Mouse (Mus musculus) frontal cortex, adult 2 months (tissue): Measurements from ENCODE around the gene Cyren. TPM values are rescaled to one million over a fixed set of nuclear protein-coding genes. Genes with fewer than 3 reads are reported as not detected.

Source experiments
- DNase-seq, 2 experiments: peaks; one replicate each; pipeline ENCODE4 v3.0.0; 2022; ENCODE audit warnings: low spot score in 1 of 2; ENCODE audit errors: extremely low spot score in 1 of 2
- polyA plus RNA-seq: library from polyadenylated mRNA; depleted of rRNA; stranded (reverse); fragments of >200 nt; gene quantifications from 2 replicates; pipeline ENCODE4 v1.2.3, GENCODE M21; 2012

Gene Cyren
- polyA plus RNA-seq, 1 experiment, result 6.5 TPM

DNA sequence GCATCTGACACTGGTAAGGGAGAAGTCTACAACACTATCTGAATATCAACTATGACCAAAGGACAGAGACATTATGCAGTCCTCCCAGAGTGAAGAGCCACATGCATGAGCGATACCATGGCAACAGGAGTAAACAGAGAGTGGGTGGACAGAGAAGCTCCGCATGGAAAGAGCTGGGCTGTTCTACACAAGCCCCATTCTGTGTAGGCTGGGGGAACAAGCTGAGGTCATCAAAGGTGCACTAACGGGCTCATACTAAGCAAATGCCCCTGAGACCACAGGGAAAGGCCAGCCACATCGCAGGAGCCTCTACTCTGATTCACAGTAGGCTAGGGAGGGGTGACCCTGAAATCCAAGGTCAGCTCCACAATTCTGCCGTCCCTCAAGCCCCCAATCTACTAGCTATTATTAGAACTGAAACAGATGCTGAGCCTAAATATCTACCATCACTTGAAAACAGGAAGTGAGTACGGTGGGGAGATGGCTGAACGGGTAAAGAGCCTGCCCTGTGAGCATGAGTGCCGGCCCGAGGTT lies 24.1 kb upstream of the Cyren start:
- no peak for DNase-seq

DNA sequence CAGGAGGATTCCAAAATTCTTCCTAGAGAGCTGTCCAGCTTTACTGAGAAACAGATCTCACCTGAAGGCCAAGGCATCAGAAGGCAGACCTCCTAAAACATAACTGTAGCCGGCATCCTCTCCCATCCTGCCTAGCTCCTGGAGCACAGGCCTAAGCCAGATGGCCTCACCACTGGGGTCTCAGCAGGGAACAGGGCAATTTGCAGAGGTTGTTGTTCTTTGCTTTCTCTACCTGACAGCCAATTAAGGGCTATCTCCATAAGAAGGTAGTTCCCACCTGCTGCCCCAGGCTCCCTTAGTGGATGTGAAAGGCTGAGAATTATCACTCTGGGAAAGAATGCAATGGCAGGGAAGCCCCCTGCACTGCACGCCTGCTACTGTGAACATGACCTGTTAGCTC lies 23.1 kb upstream of the Cyren start:
- DNase-seq, result no peak

DNA sequence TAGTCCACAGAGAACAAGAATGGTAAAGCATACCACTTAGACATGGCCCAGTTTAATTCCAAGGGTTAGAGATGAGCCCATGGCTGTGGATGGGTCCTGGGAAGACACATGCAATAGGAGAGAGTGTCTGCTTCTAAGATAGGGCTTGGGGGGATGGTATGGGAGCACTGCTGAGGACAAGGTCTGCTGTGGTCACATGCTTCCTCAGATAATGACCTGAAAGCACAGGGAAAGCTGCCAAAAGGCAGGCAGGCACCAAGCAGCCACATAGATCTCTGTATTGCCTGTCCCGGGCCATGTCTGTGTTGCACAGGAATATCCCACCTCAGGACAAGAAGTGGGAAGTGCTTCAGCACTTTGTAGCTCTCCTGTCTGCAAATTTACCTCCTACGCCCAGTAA lies 21.3 kb upstream of the Cyren start:
- DNase-seq, result no peak

DNA sequence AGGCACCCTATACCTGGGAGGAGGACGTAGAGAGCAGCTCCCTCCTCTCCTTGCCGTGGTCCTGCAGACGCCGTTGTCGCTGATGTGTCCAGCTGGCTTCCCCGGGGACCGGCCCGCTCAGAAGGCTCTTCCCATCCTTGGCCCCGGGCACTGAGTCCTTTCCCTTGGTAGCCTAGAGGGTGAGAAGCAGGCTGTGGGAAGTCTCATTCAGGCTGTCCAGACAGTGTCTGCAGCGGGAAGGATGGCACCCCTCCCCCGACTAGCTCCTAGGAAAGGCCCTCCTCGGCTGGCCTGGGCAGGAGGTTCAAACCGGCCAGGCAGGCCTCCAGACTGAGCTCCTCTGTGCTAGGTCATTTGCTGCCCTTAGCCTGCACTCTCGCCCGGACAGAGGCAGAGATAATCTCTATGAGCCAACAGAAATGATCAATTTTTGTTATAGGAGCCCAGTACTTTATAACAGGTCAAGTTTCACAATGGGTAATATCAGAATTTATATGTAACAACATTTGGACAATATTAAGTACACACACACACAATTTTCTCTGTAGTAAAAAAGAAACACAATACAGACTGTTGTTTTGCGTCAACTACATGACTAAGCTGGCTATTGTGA lies 18.4 kb upstream of the Cyren start:
- DNase-seq, result no peak

DNA sequence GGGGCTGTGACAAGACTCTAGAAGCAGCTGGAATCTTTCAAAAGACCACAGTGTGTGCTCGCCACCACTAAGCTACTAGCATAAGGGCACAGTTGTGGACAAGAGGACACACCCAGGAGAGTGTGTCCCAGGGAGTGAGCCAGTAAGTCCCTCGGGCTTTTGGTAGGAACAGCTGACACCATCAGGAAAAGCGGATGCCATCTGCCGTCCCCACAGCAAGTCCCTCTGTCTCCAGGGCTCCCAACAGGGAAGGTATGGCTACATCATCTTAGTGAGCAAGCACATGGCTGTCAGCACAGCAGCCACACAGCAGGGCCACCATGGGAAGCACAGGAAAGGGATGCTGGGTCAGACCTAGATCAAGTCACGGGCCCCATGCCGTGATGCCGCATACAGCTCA lies 17.7 kb upstream of the Cyren start:
- no peak for DNase-seq

DNA sequence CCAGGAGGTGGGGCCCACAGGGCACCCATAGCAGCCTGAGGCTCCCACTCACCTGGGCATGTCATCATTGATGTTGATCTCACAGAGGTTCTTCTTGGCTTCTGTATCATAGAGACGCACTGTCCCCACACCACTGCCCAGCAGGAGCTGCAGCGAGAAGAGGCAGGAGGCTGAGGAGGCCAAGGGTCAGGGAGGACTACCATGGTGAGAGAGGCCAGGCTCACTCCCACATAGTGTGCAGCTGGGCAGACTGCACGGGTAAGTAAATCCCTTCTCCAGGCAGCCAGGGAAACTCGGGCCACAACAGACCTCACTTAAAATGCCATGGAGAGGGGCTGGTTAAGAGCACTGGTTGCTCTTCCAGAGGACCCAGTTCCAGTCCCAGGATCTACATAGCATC lies 11.3 kb upstream of the Cyren start:
- DNase-seq, result no peak

DNA sequence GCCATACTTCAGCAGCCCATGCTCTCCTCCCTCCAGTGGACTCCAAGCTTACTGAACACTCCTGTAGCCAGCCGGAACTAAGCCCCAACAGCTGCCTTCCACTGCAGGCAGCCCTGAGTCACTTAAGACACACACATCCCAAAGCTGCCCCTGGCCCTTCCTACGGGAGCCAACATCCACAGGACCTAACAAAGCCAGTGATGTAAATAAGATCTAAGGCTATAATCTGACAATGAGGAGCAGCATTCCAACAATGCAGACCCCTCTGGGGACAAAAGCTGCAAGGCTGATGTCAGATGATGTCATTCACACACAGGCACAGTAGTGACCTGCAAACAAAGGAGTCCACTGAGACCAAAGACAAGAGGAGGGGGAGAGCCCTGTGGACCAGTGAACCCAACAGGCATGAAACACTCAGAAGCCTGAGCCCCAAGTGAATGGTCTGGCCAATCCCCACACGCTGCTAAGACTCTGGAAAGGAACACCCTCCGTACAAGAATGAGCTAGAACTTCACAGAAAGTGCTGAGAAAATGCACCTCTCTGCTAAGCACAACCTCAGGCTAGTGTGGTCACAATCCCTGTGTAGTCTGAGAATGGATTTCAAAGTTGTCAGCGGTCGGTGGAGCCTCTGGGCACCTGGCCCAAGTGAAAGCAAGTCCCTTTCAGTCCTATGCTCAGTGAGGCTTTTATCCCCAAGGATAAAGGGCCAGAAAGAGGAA lies 9.4 kb upstream of the Cyren start:
- DNase-seq, result no peak

DNA sequence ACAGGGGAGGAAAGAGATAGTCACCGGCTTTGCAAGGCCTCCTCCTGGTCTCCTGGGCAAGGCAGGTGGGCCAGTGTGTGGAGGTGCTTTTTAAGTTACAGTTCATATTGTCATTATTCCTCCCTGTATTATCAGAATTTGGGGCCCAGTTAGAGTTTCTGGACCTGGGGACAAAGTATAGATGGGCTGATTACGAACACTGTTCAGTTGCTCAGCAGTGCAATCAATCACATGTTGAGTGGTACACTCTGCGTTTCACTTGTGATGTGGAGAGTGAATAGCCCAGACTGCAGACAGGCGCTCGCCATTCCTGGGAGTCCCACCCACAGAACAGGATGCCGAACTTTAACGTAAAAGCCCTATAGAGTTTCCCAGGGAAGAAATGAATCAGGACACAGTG lies 6.9 kb upstream of the Cyren start:
- DNase-seq, result no peak

DNA sequence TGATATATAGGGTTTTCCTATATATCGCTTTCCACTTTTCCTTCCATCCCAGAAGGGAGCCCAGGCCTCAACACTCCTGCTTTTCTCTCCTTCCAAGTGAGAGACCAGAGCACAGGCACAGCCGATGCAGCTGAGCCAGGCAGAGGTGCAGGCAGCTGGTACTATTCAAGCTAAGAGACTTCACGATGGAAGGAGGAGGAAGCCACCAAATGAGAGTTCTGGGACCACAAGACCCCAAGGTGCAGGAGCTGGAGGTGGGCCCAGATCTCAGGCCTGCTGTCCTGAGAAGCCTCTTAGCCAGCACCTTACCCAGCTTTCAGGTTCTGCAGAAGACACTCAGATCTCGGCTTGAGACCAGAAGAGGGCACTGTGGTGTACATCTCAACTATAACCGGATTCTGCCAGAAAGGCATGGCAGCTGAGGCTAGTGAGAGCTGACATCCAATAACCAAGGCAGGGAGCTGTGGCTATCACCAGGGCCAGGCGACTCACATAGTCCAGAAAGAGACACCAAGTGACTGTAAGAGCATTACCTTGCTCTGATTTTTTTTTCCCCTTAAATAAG lies 2.1 kb upstream of the Cyren start:
- peak in 1 of 2 experiments; percentile 80 for DNase-seq

DNA sequence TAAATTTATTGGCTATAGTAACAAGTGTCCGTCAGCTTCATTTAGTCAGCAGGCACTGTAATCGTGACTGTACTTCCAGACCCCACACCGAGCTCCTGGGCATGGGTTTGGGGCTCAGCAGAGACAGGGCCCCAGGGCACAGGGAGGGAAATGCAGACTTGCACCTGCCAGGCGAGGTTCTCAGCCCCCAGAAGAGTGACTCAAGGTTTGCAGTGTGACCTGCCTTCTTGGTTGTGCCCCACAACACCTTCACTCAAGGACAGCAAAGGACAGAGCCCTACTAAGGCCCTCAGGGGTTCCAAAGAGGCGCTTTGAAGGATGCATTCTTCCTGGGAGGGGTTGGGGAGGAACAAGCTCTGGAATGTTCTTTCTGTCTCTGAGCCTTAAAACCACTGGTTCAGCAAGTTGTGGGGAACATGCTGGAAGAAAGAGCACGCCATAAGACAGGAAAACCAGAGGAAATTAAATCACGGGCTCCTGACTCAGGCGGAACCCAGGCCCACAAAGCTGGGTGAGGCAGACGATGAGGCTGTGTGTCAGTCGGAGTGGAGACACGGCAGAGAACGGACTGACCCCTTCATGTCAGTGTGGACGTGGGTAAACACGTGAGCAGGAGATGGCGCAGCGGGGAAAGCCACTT lies 1.4 kb upstream of the Cyren start:
- no peak for DNase-seq

DNA sequence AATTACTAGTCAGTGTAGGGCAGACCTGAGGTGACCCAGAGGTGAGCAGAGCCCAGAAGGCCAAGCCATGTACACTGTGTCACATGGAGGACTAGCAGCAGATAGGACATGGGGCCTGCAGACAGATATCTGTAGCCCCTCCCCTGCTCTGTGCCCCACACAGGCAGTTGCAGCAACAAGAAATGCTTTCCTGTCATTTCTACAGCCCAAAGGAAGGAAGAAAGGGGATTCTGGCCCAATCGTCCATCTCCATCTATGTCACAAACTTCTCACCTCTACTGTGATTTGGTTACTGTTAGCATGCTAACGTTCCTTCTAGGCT lies 1.1 kb downstream of the Cyren start:
- no peak for DNase-seq

DNA sequence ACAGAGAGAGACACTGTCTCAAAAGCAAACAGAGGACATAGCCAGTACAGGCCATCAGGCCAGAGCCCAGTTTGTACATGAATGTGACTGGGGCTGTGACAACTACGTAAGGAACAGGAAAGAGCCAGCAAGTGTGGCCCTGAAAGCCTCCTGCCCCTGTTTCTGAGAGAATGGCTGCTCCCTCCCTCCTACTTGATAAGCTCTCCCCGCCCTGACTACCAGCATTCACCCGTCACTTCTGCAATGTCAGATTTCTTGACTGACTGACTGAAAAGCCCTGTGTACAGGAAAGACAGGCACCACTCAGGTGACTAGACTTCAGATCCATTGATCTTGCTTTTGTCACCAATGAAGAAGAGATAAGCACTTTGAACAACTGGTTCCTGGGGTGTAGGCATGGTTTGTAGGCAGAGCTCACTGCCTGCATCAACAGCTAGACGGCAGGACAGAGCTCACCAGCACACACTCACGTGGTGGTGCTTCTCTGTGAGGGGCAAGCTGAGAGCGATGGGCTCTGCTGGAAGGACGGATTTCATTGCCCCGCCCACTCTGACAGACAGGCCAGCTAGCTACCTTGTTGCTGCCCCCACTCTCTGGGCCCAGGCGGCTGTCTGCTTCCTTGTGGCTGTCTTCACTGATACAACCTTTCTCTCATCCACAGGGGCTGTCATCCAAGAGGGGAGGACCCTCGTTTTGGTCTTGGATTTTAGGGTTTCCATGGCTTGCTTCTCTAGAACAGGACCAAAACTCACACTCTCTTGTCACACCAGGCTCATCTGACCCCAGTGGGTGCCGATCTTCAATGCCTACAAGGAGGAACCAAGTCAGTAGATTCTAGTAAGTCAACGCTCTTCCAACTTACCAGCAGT lies 1.7 kb downstream of the Cyren start:
- no peak for DNase-seq

DNA sequence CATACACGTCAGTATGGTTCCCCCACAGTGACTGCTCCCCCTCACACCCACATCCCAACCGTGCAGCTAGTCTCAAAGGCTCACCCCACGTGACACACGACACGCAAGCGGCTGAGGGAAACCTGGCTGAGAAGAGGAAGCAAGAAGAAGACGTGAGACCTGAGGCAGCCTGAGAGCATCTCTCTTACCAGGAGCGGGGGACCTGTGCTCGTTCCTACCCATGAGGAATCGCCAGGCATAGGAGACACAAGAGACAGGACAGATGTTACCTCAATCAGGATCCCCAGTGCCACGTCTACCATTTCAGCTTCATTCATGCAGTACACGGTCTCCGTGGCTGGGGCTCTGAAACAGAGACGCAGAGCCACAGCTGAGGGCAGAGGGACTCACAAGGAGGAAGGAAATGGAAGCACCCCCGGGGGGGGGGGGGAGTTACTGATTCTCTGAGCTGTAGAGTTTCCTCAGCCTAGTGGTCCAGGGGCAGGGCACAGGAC lies 2.5 kb downstream of the Cyren start:
- DNase-seq, result peak in 1 of 2 experiments; percentile 53

DNA sequence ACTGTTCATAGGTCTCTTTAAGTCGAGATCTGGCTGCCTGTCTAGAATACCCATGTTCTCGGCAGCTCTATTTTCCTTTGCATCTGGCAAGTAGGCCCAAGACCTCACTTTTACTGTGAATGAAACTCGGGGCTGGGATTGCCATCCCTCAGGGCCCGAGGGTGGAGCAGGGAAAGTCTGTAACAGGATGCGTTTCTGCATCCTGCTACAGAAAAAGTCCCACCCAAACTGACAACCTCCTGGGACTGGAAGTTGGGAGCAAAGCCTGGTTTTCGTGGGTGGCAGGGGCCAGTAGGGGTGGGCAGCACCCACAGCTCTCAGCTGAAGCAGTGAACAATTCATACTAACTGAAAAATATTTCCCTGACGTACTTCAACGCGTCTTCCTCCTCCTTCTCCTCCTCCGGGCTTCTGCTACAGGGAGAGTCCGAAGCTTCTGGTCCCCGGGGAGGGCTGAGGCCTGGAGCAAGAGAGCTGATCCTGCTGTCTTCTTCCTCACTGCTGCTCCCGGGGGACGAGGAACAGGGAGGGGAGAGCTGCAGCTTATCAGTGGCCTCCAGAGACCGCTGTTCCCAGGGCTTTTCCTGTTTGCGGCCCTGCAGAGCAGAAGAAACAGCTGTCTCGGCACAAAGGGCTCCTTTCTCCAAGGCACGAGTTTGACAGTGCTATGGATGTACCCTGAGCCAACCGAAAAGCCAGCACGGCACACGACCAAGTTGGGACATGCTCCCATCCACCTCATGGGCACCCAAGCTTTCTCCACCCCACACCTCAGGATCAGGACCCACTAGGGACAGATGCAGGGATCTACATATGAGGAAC lies 3.5 kb downstream of the Cyren start:
- no peak for DNase-seq

DNA sequence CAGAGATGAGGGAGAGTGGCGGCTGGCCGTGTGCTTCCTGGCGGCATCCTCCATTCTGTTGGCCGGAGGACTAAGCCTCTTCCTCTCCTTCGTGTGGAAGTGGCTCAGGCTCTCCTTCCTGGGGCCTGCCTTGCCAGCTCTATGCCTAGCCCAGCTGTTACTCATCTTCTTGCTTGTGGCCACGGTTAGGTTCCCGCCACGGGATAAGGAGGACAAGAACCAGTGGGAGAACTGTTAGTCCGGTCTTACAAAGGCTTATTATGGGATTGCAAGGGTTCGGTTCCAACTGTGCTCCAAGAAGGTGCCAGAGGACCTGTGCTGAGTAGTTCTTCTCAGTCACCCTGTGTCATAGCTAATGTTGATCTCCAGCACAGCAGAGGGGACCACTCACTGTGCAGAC lies 5.0 kb downstream of the Cyren start:
- DNase-seq, result no peak

DNA sequence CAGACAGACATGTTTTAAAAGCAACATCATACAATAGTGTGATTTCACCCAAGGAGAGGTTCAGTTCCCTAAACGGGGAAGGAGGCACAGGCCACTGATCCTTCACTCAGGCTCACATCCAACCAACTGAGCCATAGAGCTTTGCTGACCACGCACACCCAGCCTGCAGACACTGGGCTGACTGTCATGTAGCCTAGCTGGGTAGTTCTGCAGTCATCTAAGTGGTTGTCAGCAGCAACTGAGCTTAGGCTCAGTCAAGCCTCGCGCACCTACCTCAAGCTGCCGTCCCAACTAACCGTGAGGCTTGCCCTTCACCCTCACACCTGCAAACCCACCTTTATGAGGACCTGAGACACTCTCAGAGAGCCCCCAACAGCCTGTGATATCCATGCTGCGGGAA lies 5.9 kb downstream of the Cyren start:
- no peak for DNase-seq

DNA sequence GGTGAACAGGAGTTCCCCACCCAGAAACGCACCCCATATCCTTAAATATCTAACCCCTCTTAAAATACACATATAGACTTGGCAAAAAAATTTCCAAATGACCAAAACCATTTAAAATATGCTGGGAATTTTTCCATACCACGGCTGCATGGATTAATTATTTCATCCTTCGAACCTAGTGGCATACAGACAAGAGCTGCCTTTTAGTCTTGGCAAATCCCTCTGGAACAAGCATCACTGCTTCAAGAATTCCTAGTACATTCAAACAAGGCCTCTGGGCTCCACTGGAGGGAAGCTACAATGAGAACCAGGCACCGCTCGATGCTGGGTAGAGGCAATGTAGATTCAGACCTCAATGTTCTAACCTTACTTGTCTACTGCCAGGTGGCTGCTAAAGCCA lies 7.1 kb downstream of the Cyren start:
- DNase-seq, result no peak

DNA sequence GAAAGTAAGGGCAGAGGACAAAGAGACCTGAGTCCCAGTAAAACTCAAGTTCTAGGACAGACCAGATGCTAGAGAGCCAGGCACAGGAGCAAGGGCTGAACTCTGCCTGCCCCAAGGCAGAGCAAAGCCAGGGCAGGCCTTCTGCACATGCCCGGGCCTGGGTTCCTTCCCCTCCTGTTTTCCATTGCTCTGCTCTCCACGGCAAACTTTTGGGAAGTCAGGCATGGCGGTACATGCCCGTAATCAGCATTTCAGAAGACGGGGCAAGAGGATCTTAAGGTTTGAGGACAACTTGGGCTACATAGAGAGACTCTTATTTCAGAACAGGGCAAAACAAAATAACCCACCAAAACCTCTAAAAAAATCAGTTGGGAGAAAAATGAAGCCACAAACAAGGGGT lies 7.7 kb downstream of the Cyren start:
- no peak for DNase-seq

DNA sequence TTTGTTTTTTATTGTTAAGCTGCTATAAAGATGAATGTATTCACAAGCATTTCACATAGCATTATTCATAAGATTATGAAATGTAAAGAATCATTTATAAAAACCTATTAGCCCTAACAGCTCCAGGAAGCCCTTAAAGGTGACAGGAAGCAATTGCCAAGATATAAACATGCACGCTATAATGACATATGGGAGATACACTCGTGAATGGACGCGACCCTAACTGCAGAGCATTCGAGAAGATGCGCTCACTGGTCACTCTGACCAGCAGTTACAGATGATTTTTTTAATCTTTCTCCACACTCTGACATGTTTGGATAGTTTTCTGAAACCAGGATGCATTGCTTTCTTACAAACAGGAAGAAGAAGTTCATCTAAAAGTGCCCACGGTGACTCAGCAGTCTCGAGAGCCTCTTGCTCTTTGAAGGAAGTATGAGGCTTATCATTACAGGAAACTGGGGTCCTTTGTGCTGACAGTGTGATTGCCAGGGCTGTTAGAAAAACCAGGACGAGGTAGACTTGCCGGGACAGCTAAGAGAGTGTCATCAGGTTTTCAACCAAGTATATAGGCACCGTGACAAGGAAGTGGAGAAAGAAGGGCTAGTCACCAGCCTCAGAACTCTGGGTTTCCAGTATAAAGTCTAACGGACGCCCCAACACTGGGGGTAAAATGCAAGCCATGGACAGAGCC lies 8.5 kb downstream of the Cyren start:
- no peak for DNase-seq
